Mouse (Mus musculus) heart, postnatal 0 days (tissue): ENCODE results near the gene Mcrs1. TPM values are rescaled to one million over a fixed set of nuclear protein-coding genes. Genes with fewer than 3 reads are reported as not detected.
"Not testable (repeated sequence)": the region's sequence is repeated elsewhere in the genome, so short reads cannot be mapped to it uniquely, and the experiment has no call there.

Experiments used
- ATAC-seq: fragments of 200-750 bp; cut with Nextera tagmentation; 2 replicates; pipeline ENCODE4 v1.8.0; 2017; ENCODE audit warnings: low read depth, moderate number of reproducible peaks, moderate library complexity; ENCODE audit not compliant: insufficient read depth
- DNase-seq: peaks from one replicate; pipeline ENCODE4 v3.0.0-alpha.2; 2016; ENCODE audit warnings: low spot score
- H3K27ac ChIP-seq: fragments of 300-500 bp; sonication (generic); 2 replicates; pipeline ENCODE4 v1.5.1; 2014; ENCODE audit warnings: low read depth, mild to moderate bottlenecking
- H3K27me3 ChIP-seq: fragments of 300-500 bp; sonication (generic); 2 replicates; pipeline ENCODE4 v1.6.1; 2014; ENCODE audit warnings: low read length, mixed read lengths; ENCODE audit not compliant: control insufficient read depth, insufficient read depth
- H3K36me3 ChIP-seq: fragments of 300-500 bp; sonication (generic); replicated peaks from 2 replicates; pipeline ENCODE4 v1.6.1; 2014; ENCODE audit warnings: low read length, mixed read lengths; ENCODE audit not compliant: control insufficient read depth, insufficient read depth
- H3K4me1 ChIP-seq: fragments of 300-500 bp; sonication (generic); 2 replicates; pipeline ENCODE4 v1.6.1; 2014; ENCODE audit warnings: antibody characterized with exemption; ENCODE audit not compliant: control insufficient read depth, insufficient read depth
- H3K4me2 ChIP-seq: fragments of 300-500 bp; sonication (generic); 2 replicates; pipeline ENCODE4 v1.6.1; 2014; ENCODE audit warnings: low read depth, mild to moderate bottlenecking, low read length, moderate library complexity
- H3K4me3 ChIP-seq: fragments of 300-500 bp; sonication (generic); 2 replicates; pipeline ENCODE4 v1.5.1; 2014; ENCODE audit warnings: low read depth, low read length
- H3K9ac ChIP-seq: fragments of 300-500 bp; sonication (generic); replicated peaks from 2 replicates; pipeline ENCODE4 v1.6.1; 2014; ENCODE audit warnings: low read depth, low read length, mixed read lengths
- H3K9me3 ChIP-seq: fragments of 300-500 bp; sonication (generic); replicated peaks from 2 replicates; pipeline ENCODE4 v1.6.1; 2016; ENCODE audit warnings: low read length; ENCODE audit not compliant: control insufficient read depth
- CTCF ChIP-seq: IDR thresholded peaks from 2 replicates; pipeline ENCODE4 v1.5.1; 2016; ENCODE audit warnings: antibody characterized with exemption, control low read depth, low read depth
- EP300 ChIP-seq: IDR thresholded peaks from 2 replicates; pipeline ENCODE4 v1.6.1; 2016; ENCODE audit warnings: antibody characterized with exemption, low read depth
- WGBS: fragments of 180-500 bp; shearing (Covaris S2); extraction: QIAGEN DNeasy Blood & Tissue Kit; methylation state at CpG from one replicate; pipeline ENCODE4 v1.1.7; 2014; 5-methylcytosine and 5-hydroxymethylcytosine counted together
- polyA plus RNA-seq: library from polyadenylated mRNA; unstranded; fragments of >200 nt; fragmentation: Nextera tagmentation; extraction: Ambion mirVana; gene quantifications from 2 replicates; pipeline ENCODE4 v1.2.1, GENCODE M21; 2015
- total RNA-seq: library from RNA; depleted of rRNA; stranded (reverse); fragments of >200 nt; gene quantifications from 2 replicates; pipeline ENCODE4 v1.2.3, GENCODE M21; 2014; ENCODE audit warnings: low replicate concordance

The Mcrs1 gene
- total and polyA plus RNA-seq, 2 experiments from 2014 or later: 141 to 211 TPM

DNA sequence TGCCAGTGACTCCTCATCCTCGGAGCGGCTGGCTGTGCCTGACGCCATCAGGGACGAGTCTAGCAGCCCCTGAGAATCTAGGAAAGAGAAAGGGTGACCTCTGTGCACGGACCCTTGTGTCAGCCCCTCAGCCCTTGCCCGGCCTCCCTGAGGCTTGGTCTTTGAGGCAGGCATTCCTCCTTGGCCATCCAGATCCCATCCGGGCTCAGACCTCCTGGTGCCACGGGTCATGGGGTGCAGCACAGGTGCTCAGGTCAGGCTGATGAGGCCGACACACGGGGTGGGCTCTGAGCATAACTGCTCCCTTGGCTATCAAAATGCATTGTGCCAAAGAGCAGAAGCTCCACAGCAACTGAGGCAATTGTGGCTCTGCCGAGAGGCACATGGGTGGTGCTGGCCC is 1.8 kb downstream of the Mcrs1 start:
- H3K9me3 ChIP-seq: no peaks in the 10 kb centered on the region

DNA sequence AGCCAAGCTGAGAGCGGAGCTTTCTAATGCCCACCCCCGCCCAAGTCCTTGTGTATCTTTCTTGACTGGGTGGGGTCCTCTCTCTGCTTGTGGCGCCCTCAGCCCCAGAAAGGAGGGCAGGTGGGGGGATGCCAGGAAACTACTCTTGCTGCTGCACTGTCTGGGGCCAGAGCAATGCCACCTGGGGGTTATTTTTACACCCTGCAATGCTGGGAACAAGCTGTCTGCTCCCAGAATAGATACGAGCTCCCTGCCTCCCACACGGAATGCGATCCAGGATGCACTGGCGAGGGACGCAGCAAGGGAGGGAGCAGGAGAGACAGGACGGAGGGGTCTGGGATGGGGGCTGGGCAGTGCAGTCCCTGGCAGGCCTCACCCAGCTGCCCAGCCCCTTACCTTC is 2.8 kb downstream of the Mcrs1 start:
- H3K4me3 ChIP-seq: peak overlapping the region; percentile 34
- no peaks in the 10 kb centered on the region for H3K9me3 ChIP-seq
- H3K4me2 ChIP-seq: peak overlapping the region; percentile 61
- WGBS: 25% methylated on average over 8 of the region's 9 CpGs
- no peaks in the 10 kb centered on the region for H3K27me3 ChIP-seq
- H3K36me3 ChIP-seq: peaks cover 43% of the 10 kb centered on the region
- ATAC-seq (peak; percentile 49), DNase-seq (peak; percentile 91)
- H3K9ac ChIP-seq: peak overlapping the region; percentile 50
- H3K4me1 ChIP-seq: peaks cover 37% of the 10 kb centered on the region
- H3K27ac ChIP-seq: peak overlapping the region; percentile 92
- peak; percentile 87; the same call in 1 of the 2 replicates for TF ChIP-seq EP300
- peak; percentile 43 for TF ChIP-seq CTCF

More for the DNA sequence above, 1.8 kb downstream of the Mcrs1 start:
- Histone ChIP-seq H3K4me2 (peak overlapping the region; percentile 61), H3K27ac (peak overlapping the region; percentile 92), H3K4me3 (peak overlapping the region; percentile 34), H3K4me1 (peaks cover 45% of the 10 kb centered on the region), H3K36me3 (peaks cover 33% of the 10 kb centered on the region), H3K27me3 (no peaks in the 10 kb centered on the region), H3K9ac (peak overlapping the region; percentile 50; the same call in 1 of the 2 replicates)
- ATAC-seq: no peak
- TF ChIP-seq EP300 (no peak), CTCF (no peak)
- WGBS: 71% methylated on average over 11 of the region's 11 CpGs
- DNase-seq: no peak

DNA sequence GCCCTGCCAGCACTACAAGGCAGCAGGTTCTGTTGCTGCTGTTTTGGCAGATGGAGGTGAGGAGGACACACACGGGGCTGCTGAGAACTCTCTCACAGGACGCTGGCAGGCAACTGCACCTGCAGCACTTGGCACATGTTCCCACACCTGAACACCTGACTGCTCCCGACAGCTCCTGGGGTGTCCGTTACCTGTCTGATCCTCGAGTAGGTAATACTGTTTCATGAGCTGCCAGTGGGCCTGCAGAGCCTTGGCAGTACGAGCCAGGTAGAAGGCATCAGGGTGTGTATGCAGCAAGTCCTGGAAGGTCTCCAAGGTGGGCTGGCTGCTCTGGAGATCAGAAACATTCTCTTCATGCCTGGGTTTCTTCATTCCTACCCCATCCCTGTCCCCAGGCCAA is 5.0 kb downstream of the Mcrs1 start:
- H3K4me2 ChIP-seq, H3K9ac ChIP-seq, ATAC-seq, H3K4me3 ChIP-seq, H3K9me3 ChIP-seq, H3K27me3 ChIP-seq, DNase-seq: not testable (repeated sequence)
- Histone ChIP-seq H3K4me1 (peaks cover 29% of the 10 kb centered on the region), H3K36me3 (peaks cover 63% of the 10 kb centered on the region), H3K27ac (peak overlapping the region; percentile 92)
- 71% methylated on average over 6 of the region's 6 CpGs for WGBS

DNA sequence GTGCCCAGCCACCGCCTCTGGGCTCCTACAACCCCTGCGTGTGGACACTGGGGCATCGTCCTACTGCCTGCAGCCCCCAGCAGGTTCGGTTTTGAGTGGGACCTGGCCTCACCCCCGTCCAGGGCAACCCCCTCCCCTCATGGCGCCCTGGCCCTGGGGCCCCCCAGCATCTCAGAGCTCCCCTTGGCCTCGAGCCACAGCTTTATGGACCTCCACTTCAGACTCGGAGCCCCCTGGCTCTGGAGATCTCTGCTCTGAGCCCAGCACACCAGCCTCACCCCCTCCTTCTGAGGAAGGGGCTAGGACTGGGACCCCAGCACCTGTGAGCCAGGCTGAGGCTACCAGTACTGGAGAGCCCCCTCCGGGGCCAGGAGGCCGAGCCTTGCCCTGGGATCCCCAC is 9.7 kb downstream of the Mcrs1 start:
- Histone ChIP-seq H3K27me3 (no peaks in the 10 kb centered on the region), H3K27ac (no peak overlapping the region), H3K9me3 (no peaks in the 10 kb centered on the region), H3K4me1 (peaks cover 5% of the 10 kb centered on the region; the same call in 1 of the 2 replicates), H3K36me3 (peaks cover 59% of the 10 kb centered on the region), H3K4me3 (no peak overlapping the region), H3K4me2 (no peak overlapping the region), H3K9ac (no peak overlapping the region)
- TF ChIP-seq CTCF: no peak
- no peak for TF ChIP-seq EP300
- ATAC-seq: no peak
- DNase-seq: no peak
- WGBS: 94% methylated on average over 9 of the region's 10 CpGs

GRCm38 (mm10) chr15:99241249-99241648 is 10.5 kb downstream of the Mcrs1 start:
- no peak for DNase-seq
- Histone ChIP-seq H3K36me3 (peaks cover 51% of the 10 kb centered on the region), H3K4me2 (no peak overlapping the region), H3K4me1 (no peaks in the 10 kb centered on the region), H3K27me3 (no peaks in the 10 kb centered on the region), H3K9ac (no peak overlapping the region), H3K27ac (no peak overlapping the region), H3K9me3 (no peaks in the 10 kb centered on the region), H3K4me3 (no peak overlapping the region)
- no peak for ATAC-seq
- WGBS: 73% methylated on average over 4 of the region's 4 CpGs
- TF ChIP-seq CTCF: no peak
- no peak for TF ChIP-seq EP300

- no peaks in the 10 kb centered on the region for H3K27me3 ChIP-seq
- H3K4me2 ChIP-seq: no peak overlapping the region
- DNase-seq (no peak), ATAC-seq (peak; percentile 75)
- H3K4me3 ChIP-seq: no peak overlapping the region
- no peaks in the 10 kb centered on the region for H3K4me1 ChIP-seq
- no peaks in the 10 kb centered on the region for H3K9me3 ChIP-seq
- 67% methylated on average over 4 of the region's 4 CpGs for WGBS
- H3K9ac ChIP-seq: no peak overlapping the region
- H3K27ac ChIP-seq: no peak overlapping the region
- peaks cover 40% of the 10 kb centered on the region for H3K36me3 ChIP-seq
- TF ChIP-seq CTCF (peak; percentile 68), EP300 (no peak)
Measured at GRCm38 (mm10) chr15:99240129-99240528, 11.6 kb downstream of the Mcrs1 start.
